Mouse (Mus musculus): ENCODE data around the gene Zbtb9. TPM values are rescaled to one million over a fixed set of nuclear protein-coding genes. Genes with fewer than 3 reads are reported as not detected.

Gene Zbtb9
- 26.9 TPM for polyA plus RNA-seq (2017; shearing (Covaris generic))

DNA sequence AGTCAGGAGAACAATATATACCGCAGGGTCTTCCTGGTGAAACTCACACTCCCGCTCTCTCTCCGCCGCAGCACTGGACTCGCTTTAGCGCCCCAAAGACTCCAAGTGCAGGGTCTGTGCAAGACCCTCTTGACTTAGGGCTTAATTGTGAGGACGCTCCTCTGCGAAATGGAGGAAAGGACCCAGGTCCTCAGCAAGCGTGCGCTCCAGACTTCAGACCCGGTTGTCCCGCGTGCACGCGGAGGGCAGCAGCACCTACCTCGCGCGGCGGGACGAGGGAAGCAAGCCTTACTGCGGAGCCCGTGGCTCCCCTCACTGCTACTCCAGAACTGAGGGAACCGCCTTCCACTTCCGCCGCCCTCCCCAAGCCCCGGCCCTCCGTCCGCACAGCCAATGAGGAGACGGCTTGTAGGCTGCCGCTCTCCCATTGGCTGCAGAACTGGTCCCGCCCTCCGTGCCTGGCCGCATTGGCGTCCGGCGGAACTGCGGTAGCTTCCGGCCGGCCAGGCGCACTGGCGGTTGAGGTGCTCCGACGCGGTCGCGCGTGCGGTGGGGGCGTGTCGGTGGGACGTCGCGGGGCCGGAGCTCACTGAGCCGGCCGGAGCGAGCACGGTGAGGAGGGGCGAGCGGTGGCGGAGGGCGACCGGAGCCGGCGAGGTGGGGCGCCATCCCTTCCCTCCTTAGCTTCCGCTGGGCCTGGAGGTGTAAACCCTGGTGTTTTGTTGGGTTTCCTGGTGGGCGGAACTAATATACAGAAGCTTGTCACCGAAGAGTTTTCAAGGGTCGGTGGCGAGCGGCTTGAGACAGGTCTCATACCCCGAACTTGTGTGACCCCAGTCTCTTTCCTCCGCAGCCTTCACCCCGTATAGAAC is at the start of gene Zbtb9:
TSS of gene Zbtb9 (plus strand) at position 465 of the 872 bp plus-strand sequence.

DNA sequence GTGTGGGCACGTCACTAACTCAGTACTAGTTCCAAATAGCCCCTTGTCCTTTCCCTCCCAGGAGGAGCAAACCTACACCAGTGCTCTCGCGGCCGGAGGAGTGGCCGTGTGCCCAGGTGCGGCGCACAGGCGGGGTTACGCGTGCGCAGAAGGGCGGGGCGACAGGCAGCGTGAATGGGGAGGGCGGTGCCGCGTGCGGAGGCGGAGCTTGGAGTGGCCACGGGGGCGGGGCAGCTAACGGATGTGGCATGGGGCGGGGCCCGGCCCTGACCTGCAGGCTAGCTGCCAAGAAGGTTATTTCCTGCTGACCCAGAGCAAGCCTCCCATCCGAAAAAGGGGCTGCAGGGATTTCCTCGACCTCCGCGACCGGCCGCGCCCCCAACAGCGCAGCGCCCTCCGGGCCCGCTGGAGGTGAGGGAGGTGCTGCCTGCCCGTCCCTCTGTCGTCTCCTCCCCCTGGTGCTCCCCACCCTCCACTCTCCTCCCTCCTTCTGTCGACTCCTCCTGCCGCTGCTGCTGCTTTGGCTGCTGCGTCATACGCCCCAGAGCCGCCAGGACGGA is 40.0 kb upstream of the Zbtb9 start, which contains the start of gene Phf1:
TSS of gene Phf1 (plus strand) at position 214 of the 560 bp plus-strand sequence.

DNA sequence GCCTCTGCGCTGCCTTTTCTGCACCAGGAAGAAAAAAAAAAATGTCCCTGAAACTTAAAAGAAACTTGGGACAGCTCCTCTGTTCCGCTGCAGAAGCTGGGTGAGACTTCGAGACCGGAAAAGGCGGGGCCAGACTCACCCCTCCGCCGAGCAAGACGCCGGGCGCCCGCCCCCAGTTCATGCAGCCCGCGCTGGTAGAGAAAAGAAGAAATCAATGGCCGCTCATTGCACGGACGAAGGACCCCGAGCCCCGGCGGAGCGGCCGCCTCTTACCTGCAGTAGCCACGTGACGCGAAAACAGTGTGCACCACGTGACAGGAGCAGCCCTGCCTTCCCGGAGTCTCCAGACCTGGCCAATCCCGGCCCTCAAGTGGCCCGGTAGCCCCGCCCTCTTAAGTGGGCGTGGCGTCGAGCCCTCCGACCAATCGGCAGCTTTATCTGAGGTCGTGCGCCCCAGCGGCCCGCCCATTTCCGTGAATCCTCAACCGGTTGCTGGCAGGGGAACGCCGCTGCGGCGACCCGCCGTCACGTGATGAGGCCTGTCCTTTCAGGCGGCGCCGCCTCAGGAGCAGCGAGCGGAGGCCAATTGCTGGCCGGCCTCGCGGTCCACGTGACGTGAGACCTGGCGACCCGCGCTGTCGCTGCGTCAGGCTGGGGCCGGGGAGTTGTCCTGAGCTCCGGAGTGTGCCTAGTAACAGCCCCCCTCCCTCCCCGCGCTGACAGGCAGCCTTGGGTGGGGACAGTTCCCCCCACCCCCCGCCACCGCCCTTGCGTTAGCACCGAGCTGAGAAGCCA is 33.6 kb upstream of the Zbtb9 start, which contains the start of gene Cuta:
TSS of gene Cuta (minus strand) at position 392 of the 795 bp plus-strand sequence.

DNA sequence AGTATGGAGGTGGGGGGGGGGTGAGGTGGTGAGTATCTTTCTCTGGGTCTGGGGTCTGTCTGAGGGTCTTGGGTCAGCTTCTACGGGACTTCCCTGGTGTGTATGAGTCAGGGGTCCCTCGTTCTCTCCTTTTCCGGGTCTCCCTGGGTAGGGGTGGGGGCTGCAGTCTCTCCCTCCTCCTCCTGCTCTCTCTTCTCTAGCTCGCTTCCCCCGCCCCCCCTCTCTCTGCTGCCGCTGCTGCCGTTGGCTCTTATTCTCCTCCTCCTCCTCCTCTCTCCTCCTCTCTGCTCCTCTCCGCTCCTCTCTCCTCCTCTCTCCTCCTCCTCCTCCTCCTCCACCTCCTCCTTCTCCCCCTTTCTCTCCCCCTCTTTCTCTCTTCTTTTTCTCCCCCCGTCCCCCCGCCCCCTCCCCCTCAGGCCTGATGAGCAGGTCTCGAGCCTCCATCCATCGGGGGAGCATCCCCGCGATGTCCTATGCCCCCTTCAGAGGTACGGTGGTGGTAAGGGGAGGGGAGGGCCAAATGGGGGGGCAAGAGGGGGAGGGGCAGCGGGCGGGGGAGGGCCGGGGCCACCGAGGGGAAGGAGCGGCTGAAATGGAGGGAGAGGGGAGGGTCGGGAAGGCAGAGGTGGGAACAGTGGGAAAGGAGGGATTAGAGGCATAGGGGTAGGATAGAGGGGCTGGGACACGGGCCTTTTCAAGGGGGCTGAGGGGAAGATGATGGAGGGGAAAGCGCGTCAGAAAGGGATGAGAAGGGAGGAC is 31.8 kb upstream of the Zbtb9 start, which contains the start of gene Syngap1:
TSS of gene Syngap1 (plus strand) at position 223 of the 759 bp plus-strand sequence.

DNA sequence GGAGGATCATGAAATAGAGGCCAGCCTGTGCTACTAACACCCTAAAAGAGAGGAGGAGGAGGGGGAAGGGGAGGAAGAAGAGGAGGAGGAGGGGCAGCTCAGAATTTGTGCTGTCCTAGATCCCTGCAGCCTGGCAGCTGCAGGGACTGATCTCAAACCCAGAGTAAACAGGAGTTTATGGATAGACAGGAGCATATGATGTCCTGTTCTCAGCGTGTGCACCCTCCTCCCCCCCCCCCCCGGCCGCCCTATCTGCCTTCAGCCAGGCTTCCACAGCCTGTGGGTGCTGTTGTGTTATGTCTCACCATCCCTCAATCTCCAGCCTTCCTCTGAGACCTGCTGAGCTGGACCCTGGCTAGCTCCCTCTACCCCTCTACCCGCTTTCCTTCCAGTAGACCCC is 55.9 kb downstream of the Zbtb9 start, which contains the start of gene Bak1:
TSS of gene Bak1 (minus strand) at position 101 of the 400 bp plus-strand sequence.

DNA sequence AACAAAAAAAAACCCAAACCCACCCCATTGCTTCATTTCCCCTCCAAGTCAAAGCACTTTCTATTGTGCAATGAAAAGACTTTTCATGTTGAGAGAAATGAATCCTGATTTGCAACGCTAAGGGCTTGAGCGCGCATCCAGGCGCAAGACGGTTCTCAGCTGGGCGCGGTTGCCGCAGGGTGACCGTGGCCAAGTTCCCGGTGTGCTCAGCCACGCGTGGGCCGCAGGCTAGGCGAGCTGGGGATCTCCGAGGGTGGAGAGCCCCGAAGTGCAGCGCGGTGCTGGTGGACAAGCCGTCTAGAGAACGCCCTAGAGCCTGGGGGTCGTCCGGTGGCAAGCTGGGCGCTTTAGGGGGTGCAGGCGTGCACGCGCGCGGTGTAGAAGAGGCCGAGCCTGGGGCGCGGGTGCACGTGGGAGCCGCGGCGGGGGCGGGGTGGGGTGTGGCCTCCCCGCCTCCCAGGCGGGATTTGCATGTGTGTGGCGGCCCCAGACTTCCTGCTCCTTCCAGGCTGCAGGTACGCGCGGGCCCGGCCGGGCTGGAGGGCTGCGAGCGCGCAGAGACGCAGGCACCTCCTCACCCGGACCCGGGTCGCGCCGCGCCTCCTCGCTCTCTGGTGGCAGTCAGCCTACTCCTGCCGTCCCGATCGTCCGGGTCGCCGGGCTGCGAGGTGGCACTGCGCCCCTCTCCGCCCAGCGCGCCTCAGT is 84.0 kb downstream of the Zbtb9 start, which contains the start of gene Itpr3:
TSS of gene Itpr3 (plus strand) at position 493 of the 705 bp plus-strand sequence.

Other genes with a start within 250 kb of the Zbtb9 start
- 29.9 TPM for gene Bnip1, start 192.1 kb upstream of the Zbtb9 start, polyA plus RNA-seq (2017; shearing (Covaris generic))
- gene Nkx2-5, start 128.2 kb upstream of the Zbtb9 start, polyA plus RNA-seq (2017; shearing (Covaris generic)): not detected
- gene Kifc5b, start 56.1 kb upstream of the Zbtb9 start, polyA plus RNA-seq (2017; shearing (Covaris generic)): 1.1 TPM
- gene Phf1, start 40.1 kb upstream of the Zbtb9 start, polyA plus RNA-seq (2017; shearing (Covaris generic)): 144 TPM
- 173 TPM for gene Cuta, start 33.6 kb upstream of the Zbtb9 start, polyA plus RNA-seq (2017; shearing (Covaris generic))
- not detected for gene Syngap1, start 31.9 kb upstream of the Zbtb9 start, polyA plus RNA-seq (2017; shearing (Covaris generic))
- 1.5 TPM for gene Bak1, start 55.8 kb downstream of the Zbtb9 start, polyA plus RNA-seq (2017; shearing (Covaris generic))
- 16.6 TPM for gene Itpr3, start 84.1 kb downstream of the Zbtb9 start, polyA plus RNA-seq (2017; shearing (Covaris generic))
- 104 TPM for gene Uqcc2, start 160.7 kb downstream of the Zbtb9 start, polyA plus RNA-seq (2017; shearing (Covaris generic))
- not detected for gene Ip6k3, start 194.6 kb downstream of the Zbtb9 start, polyA plus RNA-seq (2017; shearing (Covaris generic))
- 15.5 TPM for gene Lemd2, start 231.3 kb downstream of the Zbtb9 start, polyA plus RNA-seq (2017; shearing (Covaris generic))